9 mouse cellular contexts compared by ENCODE assay signal in the genomic region with DNA sequence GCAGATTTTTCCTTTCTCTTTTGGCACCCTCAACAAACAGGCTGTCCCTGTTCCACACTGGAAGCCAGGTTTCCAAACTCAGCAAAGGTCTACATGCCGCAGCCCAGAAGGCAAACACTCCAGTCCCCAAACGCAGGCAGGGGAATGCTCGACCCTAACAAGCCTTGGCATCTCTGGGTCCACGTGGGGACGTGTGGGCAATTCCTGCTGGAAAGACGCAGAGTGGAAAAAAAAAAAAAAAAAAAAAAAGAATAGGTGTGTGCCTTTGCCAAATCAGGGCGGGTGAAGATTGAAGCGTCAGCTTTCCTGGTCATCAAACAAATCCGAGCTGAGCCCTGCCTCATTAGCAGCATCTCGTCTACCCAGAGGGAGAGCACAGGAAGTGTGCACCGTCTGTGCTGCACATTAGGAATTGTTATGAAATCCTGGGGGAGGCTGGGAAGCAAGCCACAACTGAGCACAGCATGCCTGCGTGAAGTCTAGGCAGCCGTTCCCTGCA.
DNase-seq lines count a peak whose midpoint lies in the region; ATAC-seq and TF ChIP-seq lines count a peak whose summit lies in the region.
"Had no signal": no experiment of that assay in that cellular context is flagged by ENCODE, and none has a peak within 500 bp of the region (broad histone marks: within the 10 kb centered on the region; RNA-seq: fewer than 3 reads in every experiment).

No protein-coding gene starts in this region.

- H3K4me2 ChIP-seq in embryonic facial prominence, embryonic 11.5 days (ENCODE audit: low read depth, low read length), result no peak overlapping the region
- no peak overlapping the region for H3K4me2 ChIP-seq in neural tube, embryonic 15.5 days
- H3K4me2 ChIP-seq in intestine, embryonic 15.5 days (replicated peaks), result no peak overlapping the region
- no peak overlapping the region for H3K4me2 ChIP-seq in liver, embryonic 11.5 days

- TF ChIP-seq CTCF in cerebellum, adult 2 months (IDR thresholded peaks at IDR 0.05; ENCODE audit: borderline replicate concordance, insufficient read depth, low read depth, low read length), result no peak

- H3K27ac ChIP-seq in embryonic facial prominence, embryonic 11.5 days (replicated peaks; ENCODE audit: low read depth, low read length), result no peak overlapping the region
- H3K27ac ChIP-seq in embryonic facial prominence, embryonic 10.5 days (replicated peaks), result no peak overlapping the region
- H3K27ac ChIP-seq in cerebellum, adult 2 months (ENCODE audit: insufficient read depth, low read length), result peak overlapping the region; percentile 44; the same call in 1 of the 2 replicates
- 0 out of 2 replicates have a peak overlapping the region, but pooled peaks have one; percentile 2 for H3K27ac ChIP-seq in neural tube, embryonic 15.5 days (replicated peaks)
- no peak overlapping the region for H3K27ac ChIP-seq in intestine, embryonic 15.5 days
- no peak overlapping the region for H3K27ac ChIP-seq in liver, embryonic 11.5 days (ENCODE audit: low read depth, low read length)
- H3K27ac ChIP-seq: kidney, postnatal 0 days had no signal

- no peak overlapping the region for H3K4me3 ChIP-seq in embryonic facial prominence, embryonic 11.5 days (ENCODE audit: low read depth, low read length)
- H3K4me3 ChIP-seq in embryonic facial prominence, embryonic 10.5 days, result no peak overlapping the region
- H3K4me3 ChIP-seq in cerebellum, adult 2 months (replicated peaks; ENCODE audit: insufficient read depth, low read depth, low read length), result no peak overlapping the region
- H3K4me3 ChIP-seq in neural tube, embryonic 15.5 days (replicated peaks), result no peak overlapping the region
- no peak overlapping the region for H3K4me3 ChIP-seq in intestine, embryonic 15.5 days (replicated peaks)
- no peak overlapping the region for H3K4me3 ChIP-seq in liver, embryonic 11.5 days (ENCODE audit: low read depth, low read length)

- no peak overlapping the region for H3K9ac ChIP-seq in embryonic facial prominence, embryonic 11.5 days (replicated peaks; ENCODE audit: low read length)
- no peak overlapping the region for H3K9ac ChIP-seq in neural tube, embryonic 15.5 days (replicated peaks)
- no peak overlapping the region for H3K9ac ChIP-seq in intestine, embryonic 15.5 days
- H3K9ac ChIP-seq in liver, embryonic 11.5 days (ENCODE audit: low read depth, low read length), result no peak overlapping the region

- intact Hi-C loops in gastrocnemius, postnatal 14 days (cut with DNase I; ENCODE audit: low total_unique reads), result no loop called here
- intact Hi-C loops in left cerebral cortex, postnatal 25 days (cut with DNase I), result no loop called here

- no peaks in the 10 kb centered on the region for H3K4me1 ChIP-seq in embryonic facial prominence, embryonic 11.5 days (ENCODE audit: control insufficient read depth, insufficient read depth, low read length)
- no peaks in the 10 kb centered on the region; the same call in 1 of the 2 replicates for H3K4me1 ChIP-seq in embryonic facial prominence, embryonic 10.5 days
- H3K4me1 ChIP-seq in cerebellum, adult 2 months (ENCODE audit: control insufficient read depth, insufficient read depth, low read length), result peaks cover 34% of the 10 kb centered on the region
- peaks cover 9% of the 10 kb centered on the region; the same call in 1 of the 2 replicates for H3K4me1 ChIP-seq in neural tube, embryonic 15.5 days
- no peaks in the 10 kb centered on the region for H3K4me1 ChIP-seq in intestine, embryonic 15.5 days (replicated peaks)
- no peaks in the 10 kb centered on the region for H3K4me1 ChIP-seq in liver, embryonic 11.5 days (replicated peaks; ENCODE audit: control insufficient read depth, insufficient read depth, low read length)

- 49% methylated on average over 13 of the region's 13 CpGs for WGBS in embryonic facial prominence, embryonic 11.5 days
- WGBS in embryonic facial prominence, embryonic 10.5 days, result 65% methylated on average over 13 of the region's 13 CpGs
- WGBS in cerebellum, adult 2 months, result 3% methylated on average over 13 of the region's 13 CpGs
- WGBS in neural tube, embryonic 15.5 days, result 50% methylated on average over 13 of the region's 13 CpGs
- WGBS in intestine, embryonic 15.5 days, result 48% methylated on average over 13 of the region's 13 CpGs
- WGBS in liver, embryonic 11.5 days, result 69% methylated on average over 13 of the region's 13 CpGs

- 0 out of 2 replicates have a peak, but pooled peaks have one; percentile 80 for ATAC-seq in embryonic facial prominence, embryonic 11.5 days (replicated peaks; ENCODE audit: insufficient number of reproducible peaks, low FRiP score, low TSS enrichment, low read depth)
- no peak for ATAC-seq in neural tube, embryonic 15.5 days (ENCODE audit: low FRiP score)
- no peak for ATAC-seq in intestine, embryonic 15.5 days
- no peak for ATAC-seq in liver, embryonic 11.5 days (replicated peaks; ENCODE audit: low FRiP score)

- no peaks in the 10 kb centered on the region for H3K27me3 ChIP-seq in embryonic facial prominence, embryonic 11.5 days (ENCODE audit: control insufficient read depth, insufficient read depth, low read length)
- H3K27me3 ChIP-seq in embryonic facial prominence, embryonic 10.5 days (replicated peaks; ENCODE audit: low read depth, poor library complexity, severe bottlenecking), result no peaks in the 10 kb centered on the region
- no peaks in the 10 kb centered on the region for H3K27me3 ChIP-seq in cerebellum, adult 2 months (ENCODE audit: control insufficient read depth, insufficient read depth, low read length)
- no peaks in the 10 kb centered on the region for H3K27me3 ChIP-seq in neural tube, embryonic 15.5 days (replicated peaks)
- H3K27me3 ChIP-seq in intestine, embryonic 15.5 days (replicated peaks), result no peaks in the 10 kb centered on the region
- H3K27me3 ChIP-seq in liver, embryonic 11.5 days (replicated peaks; ENCODE audit: control insufficient read depth, insufficient read depth, low read length), result no peaks in the 10 kb centered on the region

- DNase-seq in embryonic facial prominence, embryonic 11.5 days (ENCODE audit: low spot score), result no peak
- no peak for DNase-seq in embryonic facial prominence, embryonic 10.5 days (ENCODE audit: low spot score)
- peak; percentile 90 to 96 for DNase-seq in cerebellum, adult 2 months
- peak; percentile 40 for DNase-seq in gastrocnemius, postnatal 14 days
- DNase-seq in left cerebral cortex, postnatal 25 days (ENCODE audit: low spot score in 2 of 2), result peak; percentile 41 to 72
- no peak for DNase-seq in liver, embryonic 11.5 days (ENCODE audit: low spot score)

- no peaks in the 10 kb centered on the region for H3K36me3 ChIP-seq in embryonic facial prominence, embryonic 11.5 days (replicated peaks; ENCODE audit: control insufficient read depth, insufficient read depth, low read depth, low read length)
- H3K36me3 ChIP-seq in embryonic facial prominence, embryonic 10.5 days (replicated peaks), result no peaks in the 10 kb centered on the region
- H3K36me3 ChIP-seq in neural tube, embryonic 15.5 days, result no peaks in the 10 kb centered on the region
- H3K36me3 ChIP-seq in intestine, embryonic 15.5 days, result no peaks in the 10 kb centered on the region
- H3K36me3 ChIP-seq in liver, embryonic 11.5 days (ENCODE audit: control insufficient read depth, insufficient read depth, low read length), result no peaks in the 10 kb centered on the region

- TF ChIP-seq POLR2A in cerebellum, adult 2 months (IDR thresholded peaks at IDR 0.05; ENCODE audit: borderline replicate concordance, insufficient read depth, low read length), result peak; percentile 26; the same call in 1 of the 2 replicates

- H3K9me3 ChIP-seq in embryonic facial prominence, embryonic 11.5 days (replicated peaks; ENCODE audit: control insufficient read depth, low read length), result no peaks in the 10 kb centered on the region
- H3K9me3 ChIP-seq in embryonic facial prominence, embryonic 10.5 days, result no peaks in the 10 kb centered on the region
- no peaks in the 10 kb centered on the region for H3K9me3 ChIP-seq in neural tube, embryonic 15.5 days (replicated peaks)
- H3K9me3 ChIP-seq in intestine, embryonic 15.5 days, result no peaks in the 10 kb centered on the region
- H3K9me3 ChIP-seq in liver, embryonic 11.5 days (ENCODE audit: control insufficient read depth, low read length), result no peaks in the 10 kb centered on the region

Comparison
In these comparisons a context has a peak if more than half of its experiments do, and no peak if none do; other contexts are left out.
1. DNase-seq: peak in cerebellum, adult 2 months (2 of 2), gastrocnemius, postnatal 14 days (single experiment) and left cerebral cortex, postnatal 25 days (2 of 2); none in embryonic facial prominence, embryonic 11.5 days (single experiment), embryonic facial prominence, embryonic 10.5 days (single experiment) and liver, embryonic 11.5 days (single experiment).
2. H3K27ac ChIP-seq: peak in cerebellum, adult 2 months (single experiment) and neural tube, embryonic 15.5 days (single experiment); none in embryonic facial prominence, embryonic 11.5 days (single experiment), embryonic facial prominence, embryonic 10.5 days (single experiment), intestine, embryonic 15.5 days (single experiment) and liver, embryonic 11.5 days (single experiment).